Mouse (Mus musculus): ENCODE data around the gene Klhl3.
A peak's percentile ranks its signal among the peaks of the same experiment; 100 is the strongest.
"Not testable (repeated sequence)": the region's sequence is repeated elsewhere in the genome, so short reads cannot be mapped to it uniquely, and the experiment has no call there.

The Klhl3 gene

DNA sequence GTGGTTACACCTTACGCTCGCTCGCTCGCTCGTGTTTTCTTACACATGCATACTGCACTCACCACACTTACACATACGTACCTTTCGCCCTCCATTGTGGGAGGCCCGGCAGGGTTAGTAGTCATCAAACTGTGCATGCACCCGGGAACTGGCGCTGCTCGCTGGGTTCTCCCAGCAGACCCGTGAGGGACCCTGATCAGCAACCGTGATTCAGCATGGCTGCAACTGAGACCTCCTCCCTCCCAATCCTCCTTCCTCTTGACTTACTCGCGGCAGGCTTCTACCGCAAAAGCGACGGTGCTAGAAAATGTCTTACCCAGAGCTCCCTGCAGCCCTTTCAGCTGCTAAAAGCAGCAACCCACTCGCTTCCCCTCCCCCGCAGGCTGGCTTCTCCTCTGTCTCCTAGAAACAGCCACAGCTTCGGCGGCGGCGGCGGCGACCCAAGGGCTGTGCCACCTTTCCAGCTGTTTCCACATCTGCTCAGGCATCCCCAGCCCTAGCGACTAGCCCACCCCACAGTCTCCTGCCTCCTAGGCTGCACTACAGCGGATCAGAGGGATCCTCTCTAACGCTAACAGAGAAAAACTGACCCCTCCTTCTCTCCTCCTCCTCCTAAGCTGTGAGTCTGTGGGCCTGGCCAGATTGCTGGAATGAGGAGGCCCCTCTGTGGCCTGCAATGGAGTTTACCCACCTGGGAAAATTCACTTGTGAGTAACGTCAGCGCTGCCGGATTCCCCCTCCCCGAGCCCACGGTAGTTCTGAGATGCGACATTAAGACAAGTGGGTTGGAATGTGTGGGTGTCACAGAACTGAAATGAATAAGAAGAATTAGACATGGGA lies at the start of gene Klhl3:
Gene Klhl3 (minus strand): TSS at position 532 of the 840 bp plus-strand sequence.
- DNase-seq (ENCODE audit: extremely low spot score, low spot score): peak; percentile 72

DNA sequence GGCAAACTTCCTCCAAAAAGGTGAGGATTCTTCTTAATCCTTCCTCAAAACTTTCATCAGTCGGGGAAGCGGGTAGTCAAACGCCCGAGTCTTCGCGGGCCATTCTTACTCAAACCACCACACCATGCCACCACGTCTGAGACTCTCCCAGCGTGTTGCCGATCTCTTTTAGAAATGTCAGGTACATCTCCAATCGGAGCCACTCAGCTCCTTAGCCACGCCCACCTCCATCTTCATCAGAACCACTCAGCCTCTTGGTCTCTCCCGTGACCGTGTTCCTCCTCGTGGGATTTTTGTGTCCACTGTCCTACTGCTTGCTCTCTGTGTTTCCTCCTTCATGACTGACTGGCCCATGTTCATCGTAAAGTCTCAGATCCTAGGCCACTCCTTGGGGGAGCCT lies 47.4 kb upstream of the Klhl3 start:
- no peak for DNase-seq (ENCODE audit: extremely low spot score, low spot score)

DNA sequence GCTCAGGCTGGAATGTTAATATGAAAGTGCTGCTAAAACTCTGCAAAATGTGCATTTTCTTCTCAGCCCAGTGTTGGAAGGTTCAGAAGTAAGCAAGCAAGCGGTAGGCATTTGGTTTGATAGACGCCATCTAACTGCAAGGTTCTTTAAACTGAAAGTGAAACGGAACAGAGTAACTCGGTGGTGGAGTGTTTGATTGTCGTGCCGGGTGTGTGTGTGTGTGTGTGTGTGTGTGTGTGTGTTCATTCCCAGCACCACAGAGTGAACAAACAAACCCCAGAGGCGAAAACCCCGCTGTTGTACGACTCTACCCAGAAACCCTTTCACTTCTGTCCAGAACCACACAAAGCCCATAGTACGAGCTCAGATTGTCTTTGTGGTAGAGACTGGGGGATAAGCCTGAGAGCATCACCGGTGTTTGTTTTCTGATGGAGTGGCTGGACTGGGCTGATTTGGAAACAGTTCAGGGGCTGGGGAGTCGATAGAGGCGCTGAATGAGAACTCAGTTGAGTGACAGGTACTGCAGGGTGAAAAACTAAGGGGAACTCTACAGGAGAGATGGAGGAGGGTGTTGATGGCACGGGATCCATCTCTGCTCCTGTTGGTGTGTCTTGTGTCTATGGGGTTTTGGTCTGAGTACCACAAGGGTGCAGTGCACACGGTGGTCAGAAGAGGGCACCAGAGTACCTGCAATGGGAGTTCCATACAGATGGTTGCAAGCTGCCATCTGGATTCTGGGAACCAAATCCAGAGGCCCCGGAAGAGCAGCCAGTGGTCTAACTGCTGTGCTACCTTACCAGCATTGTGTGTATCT lies 44.9 kb upstream of the Klhl3 start:
- DNase-seq (ENCODE audit: extremely low spot score, low spot score): peak; percentile 88

DNA sequence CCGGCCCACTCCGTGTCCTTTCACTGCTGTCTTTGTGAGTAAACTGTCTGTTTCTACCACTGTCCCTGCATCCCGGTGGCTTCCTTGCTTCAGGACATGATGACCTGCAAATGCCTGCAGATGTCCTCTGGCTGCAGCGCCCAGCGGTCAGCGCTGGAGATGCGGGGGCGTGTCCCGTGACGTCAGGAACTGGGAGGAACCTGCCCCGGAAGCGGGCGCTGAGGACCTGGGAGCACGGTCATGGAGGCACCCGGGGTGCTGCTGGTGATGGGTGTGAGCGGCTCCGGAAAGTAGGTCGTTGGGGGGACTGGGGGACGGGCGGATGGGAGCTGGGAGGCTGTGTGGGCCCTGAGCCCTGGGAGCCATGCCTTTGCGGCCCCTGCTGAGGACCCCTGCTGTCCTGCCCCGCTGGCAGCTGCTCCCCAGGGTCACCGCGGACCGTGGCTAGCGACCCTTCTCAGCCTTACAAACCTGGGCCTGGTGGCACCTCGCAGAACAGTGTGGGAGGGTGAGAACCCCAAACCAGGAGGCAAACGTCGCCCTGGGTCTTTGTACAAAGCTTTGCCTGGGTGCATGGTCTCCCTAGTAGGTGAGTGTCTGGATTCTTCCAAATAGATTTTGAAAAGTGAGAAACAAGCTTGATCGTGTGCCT lies 44.2 kb upstream of the Klhl3 start, which contains the start of gene Idnk:
Gene Idnk (plus strand): TSS at position 203 of the 652 bp plus-strand sequence.
- DNase-seq (ENCODE audit: extremely low spot score, low spot score): peak; percentile 89

DNA sequence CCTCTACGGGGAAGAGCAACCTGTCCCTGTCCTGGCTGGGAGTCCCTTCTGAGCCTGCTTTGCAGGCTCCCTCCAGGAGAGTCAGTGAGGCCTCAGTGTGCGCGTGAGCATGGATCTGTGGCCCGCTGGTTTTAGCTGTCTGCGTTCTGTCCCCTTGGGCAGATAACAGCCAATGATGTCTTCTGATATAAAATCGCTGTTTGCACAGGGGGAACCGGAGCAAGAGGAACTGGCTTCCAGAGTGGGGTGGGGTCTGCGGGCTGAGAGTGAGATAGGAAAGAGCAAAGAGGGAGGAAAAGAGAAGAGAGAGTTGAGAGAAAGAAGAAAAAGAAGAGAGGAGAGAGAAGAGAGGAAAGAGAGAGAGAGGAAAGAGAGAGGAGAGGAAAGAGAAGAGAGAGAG lies 43.6 kb upstream of the Klhl3 start:
- DNase-seq (ENCODE audit: extremely low spot score, low spot score): peak; percentile 22

DNA sequence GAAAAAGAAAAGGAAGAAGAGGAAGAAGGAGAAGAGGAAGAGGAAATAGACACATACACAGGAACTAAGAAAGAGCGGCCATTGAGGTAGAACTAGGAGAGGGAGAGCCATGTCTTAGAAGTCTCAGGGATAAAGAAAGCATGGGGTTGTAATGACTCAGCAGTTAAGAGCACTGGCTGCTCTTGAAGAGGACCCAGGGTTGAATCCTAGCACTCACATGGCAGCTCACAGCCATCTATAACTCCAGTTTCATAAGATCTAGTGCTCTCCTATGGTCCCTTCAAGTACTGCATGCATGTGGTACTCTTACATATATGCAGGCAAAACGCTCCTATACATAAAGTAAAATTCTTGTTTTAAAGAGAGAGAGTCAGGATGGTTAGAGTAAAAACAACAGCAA lies 42.6 kb upstream of the Klhl3 start:
- DNase-seq (ENCODE audit: extremely low spot score, low spot score): no peak

DNA sequence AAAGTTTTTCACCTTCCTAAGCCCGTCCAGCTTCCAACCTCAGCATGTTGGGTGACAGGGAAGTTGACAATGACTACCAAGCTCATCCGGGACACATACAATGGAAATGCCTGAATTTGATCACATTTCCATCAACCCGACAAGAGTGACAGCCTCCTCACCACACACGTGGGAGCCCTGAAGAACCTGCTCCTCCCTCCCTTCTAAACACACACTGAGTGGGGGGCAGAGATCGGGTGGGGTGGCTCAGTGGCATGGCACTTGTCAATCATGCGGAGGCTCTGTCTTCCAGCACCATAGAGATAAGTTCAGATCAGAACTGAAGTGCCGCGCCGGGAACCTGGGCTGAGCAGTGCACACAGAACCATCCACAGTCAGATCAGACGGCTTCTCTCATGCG lies 37.0 kb upstream of the Klhl3 start:
- no peak for DNase-seq (ENCODE audit: extremely low spot score, low spot score)

DNA sequence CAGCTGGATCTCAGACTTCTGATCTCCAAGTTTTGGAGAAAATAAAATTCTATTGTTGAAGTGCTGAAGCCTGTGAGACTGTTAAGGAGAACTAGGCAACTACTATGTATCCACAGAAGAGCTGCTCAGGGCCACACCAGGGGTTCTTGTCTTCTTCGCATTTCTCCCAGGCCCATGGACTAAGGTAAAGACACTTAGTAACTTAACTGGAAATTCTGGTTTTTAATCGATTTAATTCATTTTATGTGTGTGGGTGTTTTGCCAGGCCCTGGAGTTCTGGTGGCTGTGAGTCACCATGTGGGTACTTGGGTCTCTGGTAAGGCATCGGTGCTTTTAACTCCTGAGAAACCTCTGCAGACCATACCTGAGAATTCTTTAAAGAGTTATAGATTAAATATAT lies 36.2 kb upstream of the Klhl3 start:
- no peak for DNase-seq (ENCODE audit: extremely low spot score, low spot score)

DNA sequence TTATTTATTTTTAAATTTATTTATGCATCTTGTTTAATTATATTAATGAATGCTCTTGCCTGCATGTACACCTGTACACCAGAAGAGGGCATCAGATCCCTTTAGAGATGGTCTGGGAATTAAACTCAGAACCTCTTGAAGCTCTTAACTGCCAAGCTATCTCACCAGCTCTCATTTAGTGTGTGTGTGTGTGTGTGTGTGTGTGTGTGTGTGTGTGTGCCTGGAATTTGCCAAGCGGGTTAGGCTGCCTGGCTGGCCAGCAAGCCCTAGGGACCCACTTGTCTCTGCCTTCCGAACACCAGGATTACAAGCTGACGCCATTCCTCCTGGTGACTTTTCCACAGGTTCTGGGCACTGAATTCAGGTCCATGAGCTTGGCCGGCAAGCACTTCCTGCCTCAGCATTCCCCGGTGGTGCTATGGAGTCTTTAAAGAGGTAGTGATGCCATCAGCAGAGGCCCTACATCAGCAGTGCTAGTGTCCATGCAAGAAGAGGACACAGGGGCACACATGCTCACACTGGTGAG lies 35.7 kb upstream of the Klhl3 start:
- DNase-seq (ENCODE audit: extremely low spot score, low spot score): peak; percentile 39

DNA sequence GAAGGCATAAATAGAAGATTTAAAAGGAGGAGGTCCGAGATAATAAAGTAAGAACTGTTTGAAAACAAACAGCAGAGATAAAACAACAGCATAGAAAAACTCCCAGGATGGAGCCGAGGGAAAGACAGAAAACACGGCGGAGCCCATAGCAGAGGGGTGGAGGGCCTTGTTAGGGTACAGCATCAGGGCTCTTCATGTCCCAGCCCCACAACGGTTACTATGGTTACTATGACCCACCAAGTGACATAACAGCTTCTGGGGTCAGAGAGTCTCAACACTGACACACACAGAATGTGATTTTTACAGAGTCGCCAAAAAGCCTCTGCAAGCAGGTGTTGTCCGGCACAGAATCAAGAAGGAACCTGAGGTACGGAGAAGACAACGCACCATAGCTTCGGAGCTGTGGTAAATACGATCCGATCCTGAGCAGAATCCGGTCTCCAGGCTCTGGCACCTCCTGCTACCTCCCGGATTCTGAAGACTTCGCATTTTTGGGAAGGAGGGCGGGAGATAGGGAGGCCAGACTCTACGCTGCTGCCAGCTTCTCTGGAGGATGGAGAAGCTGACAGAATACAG lies 35.0 kb upstream of the Klhl3 start:
- DNase-seq (ENCODE audit: extremely low spot score, low spot score): peak; percentile 87

DNA sequence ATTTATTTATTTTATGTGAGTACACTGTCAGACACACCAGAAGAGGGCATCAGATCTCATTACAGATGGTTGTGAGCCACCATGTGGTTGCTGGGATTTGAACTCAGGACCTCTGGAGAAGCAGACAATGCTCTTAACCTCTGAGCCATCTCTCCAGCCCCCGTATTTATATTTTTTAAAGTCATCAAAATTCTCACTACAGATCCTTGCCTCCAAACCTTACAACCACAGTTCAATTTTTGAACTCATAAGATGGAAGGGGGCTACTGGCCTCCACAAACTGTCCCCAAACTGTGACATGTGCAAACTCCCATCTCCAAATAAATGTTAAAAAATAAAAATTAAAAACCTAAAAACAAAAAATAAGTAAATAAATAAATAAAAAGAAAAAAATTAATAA lies 34.4 kb upstream of the Klhl3 start:
- no peak for DNase-seq (ENCODE audit: extremely low spot score, low spot score)

DNA sequence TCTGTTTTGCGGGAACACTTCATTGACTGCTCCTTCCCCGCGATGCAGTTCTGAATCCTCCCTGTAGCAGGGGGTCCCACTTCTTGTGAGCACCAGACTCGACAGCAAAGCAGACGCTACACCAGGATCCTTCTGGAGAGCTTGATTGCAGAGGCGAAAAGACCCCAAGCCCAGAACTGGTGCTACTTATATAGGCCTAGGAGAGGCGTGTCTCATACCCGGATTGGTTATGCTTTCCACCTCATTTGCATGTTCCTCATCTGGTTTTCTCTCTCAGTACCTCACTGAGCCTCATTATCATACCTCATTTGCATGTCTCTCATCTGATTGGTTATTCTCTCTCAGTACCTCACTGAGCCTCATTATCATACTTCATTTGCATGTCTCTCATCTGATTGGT lies 33.2 kb upstream of the Klhl3 start:
- DNase-seq (ENCODE audit: extremely low spot score, low spot score): not testable (repeated sequence)

DNA sequence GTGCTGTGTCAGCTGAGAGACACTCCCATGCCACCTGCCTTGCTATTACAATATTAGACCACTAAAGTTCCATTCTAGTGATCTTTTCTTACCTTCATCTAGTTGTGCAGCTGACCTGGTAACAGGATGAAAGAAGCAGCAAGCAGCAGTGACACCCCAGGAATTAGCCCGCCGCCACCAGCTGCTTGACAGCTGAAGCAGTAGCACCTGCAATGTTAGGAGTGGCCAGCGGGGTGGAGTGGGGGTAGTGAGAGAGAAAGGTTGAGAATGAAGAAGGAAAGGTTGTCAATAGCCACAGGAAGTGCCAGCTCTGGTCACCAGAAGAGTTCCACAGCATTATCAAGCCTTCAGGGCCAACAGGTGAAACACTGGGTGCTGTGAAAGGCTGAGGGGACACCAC lies 18.3 kb upstream of the Klhl3 start:
- no peak for DNase-seq (ENCODE audit: extremely low spot score, low spot score)

DNA sequence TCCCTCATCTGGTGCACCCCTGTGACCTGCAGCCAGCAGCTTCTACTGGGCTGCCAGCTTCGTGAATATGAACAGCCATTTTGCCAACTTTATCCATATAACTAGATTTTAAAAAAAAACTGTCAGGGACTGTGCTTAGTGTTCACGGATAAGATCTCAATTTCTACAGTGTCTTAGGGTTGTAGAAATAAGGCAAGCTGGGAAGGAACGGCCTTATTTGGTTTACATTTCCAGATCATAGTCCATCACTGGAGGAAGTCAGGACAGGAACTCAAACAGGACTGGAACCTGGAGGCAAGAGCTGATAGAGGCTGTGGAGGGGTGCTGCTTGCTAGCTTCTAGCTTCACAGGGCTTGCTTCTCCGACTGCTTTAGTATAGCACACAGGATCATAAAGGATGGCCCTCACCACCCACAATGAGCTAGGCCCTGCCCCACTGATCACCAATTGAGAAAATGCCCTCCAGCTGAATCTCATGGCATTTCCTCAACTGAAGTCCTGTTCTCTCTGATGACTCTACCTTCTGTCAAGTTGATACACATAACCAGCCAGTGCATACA lies 16.4 kb upstream of the Klhl3 start:
- DNase-seq (ENCODE audit: extremely low spot score, low spot score): no peak

DNA sequence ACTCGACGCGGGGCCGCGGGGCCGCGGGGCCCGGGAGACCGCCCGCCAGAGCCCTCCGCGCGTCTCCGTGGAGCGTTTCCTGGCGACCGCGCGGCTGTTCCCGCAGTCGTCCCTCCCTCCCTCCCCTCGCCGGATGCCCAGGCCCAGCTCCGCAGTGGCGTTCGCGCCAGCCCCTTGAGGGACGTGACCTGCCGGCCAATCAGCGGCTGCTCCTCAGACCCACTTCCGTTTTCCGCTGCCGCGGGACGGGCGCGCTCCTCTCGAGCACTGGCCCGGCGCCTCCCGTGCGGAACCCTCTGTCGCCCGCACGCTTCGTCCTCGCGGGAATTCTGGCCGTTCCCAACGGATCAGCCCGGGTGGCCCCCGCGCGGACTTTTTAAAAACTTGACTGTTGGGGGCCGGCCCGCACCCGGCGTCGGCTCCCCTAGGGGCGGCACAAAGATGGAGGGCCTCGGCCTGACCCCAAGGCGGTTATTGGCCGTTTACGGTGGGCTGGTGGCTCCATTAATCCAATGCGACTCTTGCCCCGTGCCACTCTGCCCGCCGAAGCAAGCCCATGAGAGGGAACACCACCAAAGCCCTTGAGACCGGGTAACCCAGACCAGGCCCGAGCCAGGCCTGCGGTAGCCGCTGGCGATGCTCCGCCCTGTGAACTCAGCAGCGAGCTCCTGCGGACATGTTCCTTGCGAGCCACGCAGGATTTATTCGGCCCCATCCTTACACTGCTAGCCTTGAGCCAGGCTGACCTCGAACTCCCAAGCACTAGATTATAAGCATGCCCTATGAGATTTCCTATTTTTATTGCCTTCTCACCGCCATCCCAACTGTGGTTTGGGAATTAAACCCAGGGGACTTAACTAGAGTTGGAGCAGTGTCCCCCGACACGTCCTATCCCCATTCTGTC lies 15.6 kb upstream of the Klhl3 start:
- peak; percentile 96 for DNase-seq (ENCODE audit: extremely low spot score, low spot score)

DNA sequence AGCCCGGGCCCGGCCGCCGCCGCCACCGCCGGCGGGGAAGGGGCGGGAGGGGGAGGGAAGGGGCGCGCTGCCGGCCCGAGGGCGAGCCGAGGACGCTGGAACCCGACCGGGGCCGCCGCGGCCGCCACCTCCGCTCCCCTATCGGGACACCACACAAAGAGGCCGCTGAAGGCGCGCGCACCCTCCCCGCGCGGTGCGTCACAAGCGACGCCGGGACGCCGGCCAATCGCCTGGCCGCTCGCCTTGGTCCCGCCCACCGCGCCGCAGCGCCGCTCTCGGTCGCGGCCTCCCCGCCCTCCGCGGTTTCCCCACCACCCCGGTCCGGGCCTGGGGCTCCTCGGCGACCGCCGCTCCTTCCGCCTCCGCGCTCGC lies 15.0 kb upstream of the Klhl3 start, which contains the start of gene Hnrnpa0:
Gene Hnrnpa0 (minus strand): TSS at position 161 of the 372 bp plus-strand sequence.
- peak; percentile 96 for DNase-seq (ENCODE audit: extremely low spot score, low spot score)

DNA sequence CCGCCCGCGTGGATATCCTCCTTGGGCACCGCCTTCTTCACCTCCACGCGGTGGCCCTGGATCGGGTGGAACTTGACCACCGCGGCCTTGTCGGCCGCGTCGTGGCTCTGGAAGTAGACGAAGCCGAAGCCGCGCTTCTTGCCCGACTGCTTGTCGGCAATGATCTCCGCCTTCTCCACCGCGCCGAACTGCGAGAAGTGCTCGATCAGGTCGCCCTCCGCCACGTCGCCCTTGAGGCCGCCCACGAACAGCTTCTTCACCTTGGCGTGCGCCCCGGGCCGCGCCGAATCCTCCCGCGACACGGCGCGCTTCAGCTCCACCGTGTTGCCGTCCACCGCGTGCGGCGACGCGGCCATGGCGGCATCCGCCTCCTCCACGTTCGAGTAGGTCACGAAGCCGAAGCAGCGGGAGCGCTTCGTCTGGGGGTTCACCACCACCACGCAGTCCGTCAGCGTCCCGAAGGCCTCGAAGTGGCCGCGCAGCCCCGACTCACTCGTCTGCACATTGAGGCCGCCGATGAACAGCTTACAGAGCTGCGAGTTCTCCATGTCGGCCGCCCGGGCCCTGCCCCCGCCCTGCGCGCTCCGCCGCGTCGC lies 14.5 kb upstream of the Klhl3 start:
- peak; percentile 83 for DNase-seq (ENCODE audit: extremely low spot score, low spot score)

DNA sequence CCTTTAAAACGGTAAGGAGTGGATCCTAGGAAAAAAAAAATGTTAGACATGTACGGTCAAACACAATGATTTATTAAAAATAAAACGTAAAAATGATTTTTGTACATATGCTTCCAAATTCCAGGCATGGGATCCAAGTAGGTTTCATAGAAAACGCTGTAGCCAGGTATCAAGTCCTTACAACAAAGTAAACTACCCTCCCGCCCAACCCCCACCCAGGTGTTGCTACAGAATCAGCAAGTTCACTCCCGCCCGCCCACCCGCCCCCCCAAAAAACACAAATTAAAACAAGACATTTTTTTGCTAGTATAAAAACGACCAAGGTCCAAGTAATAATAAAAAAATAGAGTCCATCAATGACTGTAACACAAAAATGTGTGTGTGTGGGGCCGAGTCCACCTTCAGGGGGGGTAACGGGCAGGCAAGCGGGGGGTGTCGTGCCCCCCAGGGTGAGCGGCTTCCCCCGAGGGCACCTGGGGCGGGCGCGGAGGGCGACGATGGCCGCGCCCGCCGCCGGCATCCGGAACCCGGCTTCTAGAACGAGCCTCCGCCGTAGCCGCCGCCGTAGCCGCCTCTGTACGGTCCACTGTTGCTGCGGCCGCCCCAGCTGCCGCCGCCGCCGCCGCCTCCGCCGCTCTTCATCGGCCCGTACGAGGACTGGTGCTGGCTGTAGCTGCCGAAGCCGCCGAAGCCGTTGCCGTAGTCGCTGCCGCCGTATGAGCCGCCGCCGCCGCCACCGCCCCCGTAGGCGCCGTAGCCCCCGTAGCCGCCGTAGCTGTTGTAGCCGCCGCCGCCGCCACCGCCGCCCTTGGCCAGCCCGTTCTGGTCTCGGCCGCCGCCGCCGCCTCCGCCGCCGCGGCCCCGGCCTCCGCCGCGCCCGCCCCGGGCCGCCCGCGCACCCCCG lies 13.7 kb upstream of the Klhl3 start:
- DNase-seq (ENCODE audit: extremely low spot score, low spot score): peak; percentile 76

Measured in neural tube, embryonic 10.5 days (tissue).